Mouse (Mus musculus): ENCODE measurements around the gene Chst11.

The Chst11 gene

GRCm38 (mm10) chr10:83076816-83077215, 91.5 kb downstream of the Chst11 start:
- no peak for DNase-seq (ENCODE audit: low read depth, low spot score)

DNA sequence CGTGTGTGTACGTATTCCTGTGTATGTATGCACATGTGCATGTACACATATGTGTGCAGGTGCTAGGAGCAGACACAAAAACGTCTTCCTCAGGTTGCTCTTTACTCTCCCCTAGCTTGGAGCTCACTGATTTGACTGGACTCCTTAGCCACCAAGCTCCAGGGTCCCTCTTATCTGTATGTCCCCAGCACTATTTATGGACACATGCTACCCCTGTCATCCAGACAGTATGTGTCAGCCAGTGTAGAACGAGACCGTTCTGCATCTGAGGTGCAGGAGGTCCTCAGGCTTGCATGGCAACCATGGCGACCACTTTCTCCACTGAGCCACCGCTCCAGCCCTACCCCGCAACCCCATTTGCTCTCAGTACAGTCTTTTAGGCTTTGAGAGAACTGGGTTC, 93.4 kb downstream of the Chst11 start:
- no peak for DNase-seq (ENCODE audit: low read depth, low spot score)

DNA sequence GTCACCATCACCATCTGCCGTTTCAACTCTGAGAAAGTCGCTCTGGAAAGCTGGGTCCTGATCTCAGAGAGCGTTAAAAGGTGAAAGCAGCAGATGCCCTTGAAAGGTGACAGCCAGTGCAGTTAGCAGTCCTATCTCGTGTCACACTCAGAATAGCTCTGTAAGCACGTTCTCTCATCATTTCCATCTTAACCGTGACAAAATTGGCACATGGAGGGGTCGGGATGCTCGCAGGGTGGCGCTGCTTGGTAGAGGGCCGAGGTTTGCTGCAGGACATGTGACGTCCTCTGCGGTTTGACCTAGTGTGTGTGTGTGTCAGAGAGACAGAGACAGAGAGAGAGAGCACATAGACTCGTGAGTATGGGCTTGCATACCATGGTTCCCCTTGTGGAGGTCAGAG, 94.5 kb downstream of the Chst11 start:
- peak; percentile 8 for DNase-seq (ENCODE audit: low read depth, low spot score)

GRCm38 (mm10) chr10:83080275-83080741, 95.0 kb downstream of the Chst11 start:
- DNase-seq (ENCODE audit: low read depth, low spot score): peak; percentile 44

GRCm38 (mm10) chr10:83080930-83081329, 95.6 kb downstream of the Chst11 start:
- no peak for DNase-seq (ENCODE audit: low read depth, low spot score)

DNA sequence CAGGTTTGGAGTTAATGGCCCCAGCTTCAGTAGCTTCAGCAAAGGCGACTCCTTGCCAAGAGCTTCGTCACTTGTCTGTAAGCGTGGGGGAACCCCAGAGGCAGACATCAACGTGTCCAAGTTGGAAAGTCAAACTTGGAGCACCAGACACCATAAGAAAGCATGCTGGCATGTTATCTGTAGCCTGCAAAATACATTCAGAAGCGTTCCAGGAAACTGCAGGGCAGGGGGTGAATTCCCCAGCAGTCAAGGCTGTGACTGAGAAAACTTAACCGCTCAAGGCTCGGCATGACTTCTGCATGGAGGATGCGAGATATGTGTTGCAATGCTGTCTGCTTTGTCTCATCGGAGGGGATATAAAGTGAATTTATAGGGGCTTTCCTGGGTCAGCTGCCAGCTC, 98.6 kb downstream of the Chst11 start:
- DNase-seq (ENCODE audit: low read depth, low spot score): no peak

- DNase-seq (ENCODE audit: low read depth, low spot score): no peak
These were observed 103.0 kb downstream of the Chst11 start for GRCm38 (mm10) chr10:83088318-83088717.

- DNase-seq (ENCODE audit: low read depth, low spot score): no peak
These were observed 103.5 kb downstream of the Chst11 start for GRCm38 (mm10) chr10:83088826-83089225.

- no peak for DNase-seq (ENCODE audit: low read depth, low spot score)
These were observed 104.9 kb downstream of the Chst11 start for GRCm38 (mm10) chr10:83090185-83090584.

GRCm38 (mm10) chr10:83093705-83094104, 108.4 kb downstream of the Chst11 start:
- DNase-seq (ENCODE audit: low read depth, low spot score): no peak

GRCm38 (mm10) chr10:83094248-83094647, 109.0 kb downstream of the Chst11 start:
- DNase-seq (ENCODE audit: low read depth, low spot score): peak; percentile 30

- no peak for DNase-seq (ENCODE audit: low read depth, low spot score)
These were observed 109.8 kb downstream of the Chst11 start for GRCm38 (mm10) chr10:83094821-83095725.

DNA sequence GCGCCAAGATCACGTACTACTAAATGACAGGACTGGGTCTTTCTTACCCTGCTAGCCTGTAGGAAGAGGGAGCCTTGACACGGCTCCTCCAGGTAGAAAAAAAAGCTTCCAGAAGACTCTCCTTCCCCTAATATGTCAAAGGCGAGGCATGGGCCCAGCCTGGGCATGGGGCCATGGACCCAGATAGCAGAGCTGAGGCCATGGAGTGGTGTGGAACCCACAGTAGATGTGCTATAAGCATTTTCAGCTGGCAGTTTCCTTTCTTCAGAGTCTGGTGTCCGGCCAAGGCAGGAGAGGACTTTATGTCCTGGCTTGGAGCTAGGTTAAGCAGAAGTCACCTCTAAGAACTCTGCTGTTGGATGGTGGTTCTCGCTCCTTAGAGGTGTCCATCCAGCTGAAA, 111.0 kb downstream of the Chst11 start:
- no peak for DNase-seq (ENCODE audit: low read depth, low spot score)

DNA sequence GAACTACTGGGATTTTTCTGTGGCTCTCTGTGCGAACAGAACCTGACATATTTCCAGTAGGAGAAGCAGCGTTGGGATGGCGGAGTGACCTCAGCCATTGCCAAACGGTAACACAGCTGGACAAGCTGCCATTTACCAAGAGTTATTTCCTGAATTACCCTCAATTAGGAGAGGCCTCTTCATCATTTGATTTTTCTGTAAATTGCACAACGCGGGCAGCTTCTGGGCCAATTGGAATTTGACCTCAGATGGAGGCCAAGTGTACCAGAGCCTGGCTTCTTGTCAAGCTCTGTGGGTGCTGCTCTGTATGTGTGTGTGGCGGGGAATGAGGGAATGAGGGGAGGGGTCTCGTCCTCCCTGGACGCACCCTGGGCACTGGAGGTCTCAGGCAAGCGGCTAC, 113.6 kb downstream of the Chst11 start:
- DNase-seq (ENCODE audit: low read depth, low spot score): no peak

- DNase-seq (ENCODE audit: low read depth, low spot score): peak; percentile 8
These were observed 114.4 kb downstream of the Chst11 start for GRCm38 (mm10) chr10:83099669-83100068.

DNA sequence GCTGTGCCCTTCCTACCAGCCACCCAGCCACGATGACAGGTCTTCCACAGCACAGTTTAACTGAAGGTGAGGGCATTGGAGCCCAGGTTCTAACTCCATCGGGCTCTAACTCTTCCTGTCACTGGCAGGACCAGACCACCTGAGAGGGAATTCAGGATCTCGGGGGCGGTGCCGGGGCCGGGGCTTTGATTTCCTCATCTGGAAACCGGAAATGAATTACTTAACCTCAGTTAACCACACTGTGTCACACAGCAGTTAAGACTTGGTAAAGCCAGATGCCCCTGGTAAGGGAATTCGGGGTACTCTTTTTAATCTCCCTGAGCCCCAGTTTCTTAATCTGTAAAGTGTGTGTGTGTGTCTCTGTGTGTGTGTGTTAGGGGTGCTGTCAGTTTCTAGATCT, 115.6 kb downstream of the Chst11 start:
- DNase-seq (ENCODE audit: low read depth, low spot score): peak; percentile 14

GRCm38 (mm10) chr10:83101421-83102207, 116.3 kb downstream of the Chst11 start:
- DNase-seq (ENCODE audit: low read depth, low spot score): no peak

DNA sequence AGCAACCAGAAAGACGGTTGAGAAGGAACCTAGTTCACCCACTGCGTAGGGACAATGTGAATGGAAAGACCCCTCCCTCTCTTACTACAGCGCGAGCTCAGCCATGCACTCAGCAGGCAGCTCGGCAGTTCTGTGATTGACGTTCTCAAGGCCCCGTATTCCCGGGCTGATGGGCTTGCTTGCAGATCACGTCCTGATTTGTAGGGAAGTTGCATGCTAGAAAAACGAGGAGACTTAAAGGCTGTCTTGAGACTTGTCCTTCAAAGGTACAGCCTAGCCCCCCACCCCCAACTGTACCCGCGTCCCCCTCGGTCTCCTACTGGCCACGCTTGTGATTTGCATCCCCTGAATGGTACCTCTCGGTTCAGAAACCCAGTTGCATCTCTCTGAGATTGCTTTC, 117.4 kb downstream of the Chst11 start:
- DNase-seq (ENCODE audit: low read depth, low spot score): no peak

- no peak for DNase-seq (ENCODE audit: low read depth, low spot score)
These were observed 118.9 kb downstream of the Chst11 start for GRCm38 (mm10) chr10:83104221-83104620.

- DNase-seq (ENCODE audit: low read depth, low spot score): no peak
These were observed 121.0 kb downstream of the Chst11 start for GRCm38 (mm10) chr10:83106152-83106746.

DNA sequence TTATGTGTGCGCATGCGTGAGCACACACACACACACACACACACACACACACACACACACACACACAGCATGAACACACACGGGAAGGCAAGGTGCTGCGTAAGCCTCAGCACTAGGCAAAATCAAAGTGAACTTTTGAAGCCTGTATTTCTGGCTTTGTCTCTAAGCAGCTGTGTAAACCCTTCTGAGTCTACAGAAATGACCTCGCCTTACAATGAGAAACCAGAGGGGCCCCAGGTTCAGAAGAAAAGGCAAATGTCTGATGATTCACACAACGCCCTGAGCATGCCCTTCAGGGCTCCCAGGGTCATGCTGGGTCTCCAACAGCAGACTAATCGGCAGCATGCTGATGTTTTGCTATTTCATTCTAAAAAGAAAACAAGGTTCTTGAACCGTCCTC, 122.1 kb downstream of the Chst11 start:
- DNase-seq (ENCODE audit: low read depth, low spot score): no peak
